Mouse (Mus musculus) 3134 (cell line): ENCODE results near the gene Aspscr1.
A peak's percentile ranks its signal among the peaks of the same experiment; 100 is the strongest.

Experiments used
- DNase-seq: peaks from one replicate; pipeline ENCODE4 v3.0.0-alpha.2; 2011; ENCODE audit warnings: low spot score; ENCODE audit not compliant: insufficient read length; ENCODE audit errors: extremely low read depth

Gene Aspscr1

DNA sequence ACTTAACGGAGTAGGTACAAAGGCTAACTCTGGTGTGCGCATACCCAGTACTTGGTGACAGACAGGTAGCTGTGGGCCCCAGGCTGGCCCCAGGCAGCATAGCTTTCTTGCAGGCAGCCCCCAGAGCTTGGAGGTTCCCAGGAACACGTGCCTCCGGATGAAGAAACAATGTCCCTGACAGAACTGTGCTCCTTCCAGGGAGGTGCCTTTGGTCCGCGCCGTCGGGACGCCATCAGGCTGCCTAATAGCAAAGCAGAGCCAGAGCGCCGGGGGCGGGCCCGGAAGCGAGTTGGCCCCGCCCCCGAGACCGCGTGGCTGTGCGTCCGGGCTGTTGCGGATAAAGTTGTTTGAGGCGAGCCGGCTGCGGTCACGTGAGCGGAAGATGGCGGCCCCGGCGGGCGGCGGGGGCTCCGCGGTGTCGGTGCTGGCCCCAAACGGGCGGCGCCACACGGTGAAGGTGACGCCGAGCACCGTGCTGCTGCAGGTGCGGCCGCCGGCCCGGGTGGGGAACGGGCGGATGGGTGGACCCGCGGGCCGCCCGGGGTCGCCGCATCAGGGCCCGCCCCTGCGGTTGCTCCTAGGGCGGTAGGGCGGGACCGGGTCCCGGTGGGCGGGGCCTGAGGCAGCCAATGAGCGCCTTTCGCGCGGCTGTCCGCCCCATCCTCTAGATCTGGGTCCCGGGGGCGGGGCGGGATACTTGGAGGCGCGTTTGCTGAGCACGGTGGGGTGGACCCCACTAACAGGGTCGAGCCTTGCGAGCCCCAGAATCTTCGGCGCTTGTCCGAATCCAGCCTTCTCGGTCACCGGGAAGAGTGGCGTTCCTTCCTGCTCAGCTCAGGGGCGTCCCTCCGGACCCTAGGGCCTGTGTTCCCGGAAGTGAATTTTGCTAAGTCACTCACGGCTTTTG is at the start of gene Aspscr1:
TSS of gene Aspscr1 (plus strand) at position 287 of the 907 bp plus-strand sequence.
- peak; percentile 99 for DNase-seq

DNA sequence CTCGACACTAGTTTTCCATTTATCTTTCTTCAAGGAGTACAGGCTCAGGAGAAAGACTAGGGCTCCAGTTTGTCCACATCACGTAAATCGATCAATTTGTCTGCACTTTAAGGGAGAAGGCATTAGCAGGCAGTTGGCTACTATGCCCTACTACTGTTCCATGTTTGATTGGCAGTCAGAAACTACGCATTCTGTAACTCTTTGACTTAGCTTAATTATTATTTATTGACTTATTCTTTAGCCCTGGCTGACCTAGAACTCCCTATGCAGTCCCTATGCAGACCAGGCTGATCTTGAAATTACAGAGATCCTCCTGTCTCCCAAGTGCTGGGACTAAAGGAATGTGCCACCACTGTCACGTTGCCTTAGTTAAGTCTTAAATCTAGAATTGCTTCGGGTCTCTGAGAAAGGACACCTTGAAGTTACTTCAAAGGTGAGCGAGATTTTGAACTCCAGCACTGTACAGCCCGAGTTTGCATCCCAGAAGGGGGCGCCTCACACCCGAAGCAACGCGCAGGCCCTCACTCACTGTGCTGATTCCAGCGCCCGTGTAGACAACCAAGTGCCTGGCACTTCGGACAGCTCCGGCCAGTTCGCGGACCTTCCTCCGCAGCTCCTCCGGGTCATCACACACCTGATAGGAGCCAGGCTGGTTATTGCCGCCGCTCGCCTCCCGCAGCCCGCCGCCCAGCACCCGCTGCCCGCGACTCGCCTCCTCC is 48.7 kb upstream of the Aspscr1 start:
- no peak for DNase-seq

GRCm38 (mm10) chr11:120624680-120625111 is 48.1 kb upstream of the Aspscr1 start:
- peak; percentile 80 for DNase-seq

GRCm38 (mm10) chr11:120625152-120625775 is 47.5 kb upstream of the Aspscr1 start, which contains the start of gene Sirt7:
TSS of gene Sirt7 (minus strand) at chr11:120625240.
- no peak for DNase-seq

- DNase-seq = no peak
Measured at GRCm38 (mm10) chr11:120626785-120627467, 45.8 kb upstream of the Aspscr1 start.

DNA sequence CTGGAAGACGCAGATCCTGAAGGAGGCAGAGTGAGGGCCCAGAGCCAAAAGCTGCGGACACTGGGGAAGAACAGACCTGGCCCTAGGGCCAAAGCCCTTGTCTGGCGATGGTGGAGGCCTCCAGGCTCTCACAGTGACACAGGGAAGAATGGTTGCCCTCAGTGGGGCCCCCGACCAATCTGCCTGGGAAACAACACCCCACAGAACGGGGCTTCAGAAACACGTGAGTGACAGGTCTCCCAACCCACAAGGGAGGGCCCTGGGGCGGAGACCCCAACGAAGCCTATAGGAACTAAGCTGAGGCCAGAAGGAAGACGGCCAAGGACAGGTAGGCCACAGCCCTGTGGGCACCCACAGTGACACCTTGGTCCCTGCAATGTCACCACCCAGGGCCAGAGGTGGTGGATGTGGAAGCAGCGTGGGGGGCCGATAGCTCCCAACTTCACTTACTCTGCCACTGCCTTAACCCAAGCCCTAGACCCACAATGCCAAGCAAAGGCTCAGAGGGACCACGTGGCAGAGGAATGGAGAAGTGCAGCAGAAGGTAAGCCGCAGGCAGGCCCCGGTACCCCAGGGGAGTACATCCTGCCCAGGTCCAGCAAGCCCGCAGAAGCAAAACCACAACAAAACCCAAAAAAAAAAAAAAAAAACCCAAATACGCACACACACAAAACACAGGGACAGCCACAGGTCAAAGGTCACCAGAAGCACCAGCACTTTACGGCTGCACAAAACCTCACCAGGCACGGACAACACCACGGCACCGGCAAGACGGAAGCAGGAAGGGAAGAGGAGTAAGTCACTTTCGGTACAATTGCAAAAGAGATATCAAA is 45.1 kb upstream of the Aspscr1 start:
- DNase-seq = no peak

GRCm38 (mm10) chr11:120628601-120629340 is 44.0 kb upstream of the Aspscr1 start:
- DNase-seq = no peak

DNA sequence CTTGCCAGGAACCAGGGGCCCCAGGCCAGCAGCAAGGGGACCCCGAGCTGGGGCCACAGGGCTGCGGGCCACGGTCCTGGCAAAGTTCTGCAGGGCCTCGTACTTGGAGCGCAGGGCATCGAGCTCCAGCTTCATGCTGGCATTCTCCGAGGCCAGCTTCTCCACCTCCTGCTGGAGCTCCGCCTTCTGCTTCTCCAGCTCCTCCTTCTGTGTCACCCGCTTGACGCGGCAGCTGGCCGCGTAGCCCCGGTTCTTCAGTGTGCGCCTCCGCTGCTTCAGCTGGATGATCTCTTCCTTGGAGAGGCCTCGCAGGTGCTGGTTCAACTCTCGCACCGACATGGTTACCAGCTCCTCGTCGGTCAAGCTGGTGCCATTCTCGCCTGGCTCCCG is 43.4 kb upstream of the Aspscr1 start:
- DNase-seq = peak; percentile 63

- DNase-seq = peak; percentile 57
Measured at GRCm38 (mm10) chr11:120629911-120630310, 42.9 kb upstream of the Aspscr1 start.

DNA sequence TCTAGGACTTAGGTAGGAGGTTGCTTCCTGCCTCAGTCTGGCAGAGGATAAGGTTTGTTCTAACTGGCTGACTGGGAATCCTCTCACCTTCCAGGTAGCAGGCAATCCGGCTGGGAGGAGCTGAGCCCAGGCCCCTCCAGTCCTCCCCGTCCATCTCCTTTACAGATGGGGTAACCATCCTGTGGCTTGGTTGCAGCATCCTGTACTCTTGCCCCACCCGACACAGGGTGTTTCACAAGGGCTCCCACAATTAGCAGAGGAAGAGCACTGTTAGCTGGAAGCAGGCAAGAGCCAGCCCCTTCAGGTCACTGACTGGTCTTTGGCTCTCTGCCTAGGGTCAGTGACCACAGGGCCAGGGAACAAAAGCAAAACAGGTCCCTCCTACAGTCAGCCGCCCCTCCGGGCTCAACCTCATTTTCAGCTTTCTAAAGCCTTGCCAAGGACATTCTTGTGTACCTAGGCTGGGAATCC is 42.3 kb upstream of the Aspscr1 start:
- peak; percentile 70 for DNase-seq

- no peak for DNase-seq
Measured at GRCm38 (mm10) chr11:120630881-120631725, 41.7 kb upstream of the Aspscr1 start.

- DNase-seq = no peak
Measured at GRCm38 (mm10) chr11:120631726-120632448, 40.9 kb upstream of the Aspscr1 start.

- DNase-seq = peak; percentile 89
Measured at GRCm38 (mm10) chr11:120632559-120633519, 39.9 kb upstream of the Aspscr1 start.

GRCm38 (mm10) chr11:120633520-120634343 is 39.0 kb upstream of the Aspscr1 start, which contains the start of gene Mafg:
TSS of gene Mafg (minus strand) at chr11:120633600.
- peak; percentile 99 for DNase-seq

- no peak for DNase-seq
Measured at GRCm38 (mm10) chr11:120634810-120635209, 38.0 kb upstream of the Aspscr1 start.
